Mouse (Mus musculus): ENCODE measurements around the gene 5530401A14Rik. TPM values are rescaled to one million over a fixed set of nuclear protein-coding genes. Genes with fewer than 3 reads are reported as not detected.

Gene 5530401A14Rik
- polyA plus RNA-seq, 1 experiment from 2014 or later, result not detected

GRCm38 (mm10) chr11:81923096-81923495 lies 62.6 kb downstream of the 5530401A14Rik start:
- Histone ChIP-seq H3K27ac (ENCODE audit: low read length) (no peak overlapping the region), H3K4me1 (replicated peaks; ENCODE audit: control insufficient read depth, insufficient read depth, low read length) (no peaks in the 10 kb centered on the region), H3K36me3 (ENCODE audit: control insufficient read depth, insufficient read depth, low read length) (no peaks in the 10 kb centered on the region), H3K9me3 (ENCODE audit: control insufficient read depth, low read length) (no peaks in the 10 kb centered on the region), H3K4me2 (ENCODE audit: low read depth, low read length) (no peak overlapping the region), H3K9ac (ENCODE audit: low read length) (no peak overlapping the region), H3K27me3 (ENCODE audit: control insufficient read depth, insufficient read depth, low read depth, low read length) (no peaks in the 10 kb centered on the region), H3K4me3 (ENCODE audit: low read length) (no peak overlapping the region)
- WGBS, result 90% methylated on average over 2 of the region's 2 CpGs
- ATAC-seq (ENCODE audit: low read depth), result no peak

GRCm38 (mm10) chr11:81923626-81924025 lies 63.2 kb downstream of the 5530401A14Rik start:
- H3K9ac ChIP-seq (ENCODE audit: low read length), result no peak overlapping the region
- 77% methylated on average over 4 of the region's 4 CpGs for WGBS

GRCm38 (mm10) chr11:81926393-81926792 lies 65.9 kb downstream of the 5530401A14Rik start:
- H3K4me3 ChIP-seq (ENCODE audit: low read length), result no peak overlapping the region
- no peak overlapping the region for H3K27ac ChIP-seq (ENCODE audit: low read length)
- H3K27me3 ChIP-seq (ENCODE audit: control insufficient read depth, insufficient read depth, low read depth, low read length), result no peaks in the 10 kb centered on the region
- H3K9me3 ChIP-seq (ENCODE audit: control insufficient read depth, low read length), result no peaks in the 10 kb centered on the region
- no peaks in the 10 kb centered on the region for H3K4me1 ChIP-seq (replicated peaks; ENCODE audit: control insufficient read depth, insufficient read depth, low read length)
- no peak for ATAC-seq (ENCODE audit: low read depth)
- no peak overlapping the region for H3K9ac ChIP-seq (ENCODE audit: low read length)
- H3K36me3 ChIP-seq (ENCODE audit: control insufficient read depth, insufficient read depth, low read length), result no peaks in the 10 kb centered on the region
- H3K4me2 ChIP-seq (ENCODE audit: low read depth, low read length), result no peak overlapping the region

More at GRCm38 (mm10) chr11:81923626-81924025, 63.2 kb downstream of the 5530401A14Rik start:
- Histone ChIP-seq H3K4me2 (ENCODE audit: low read depth, low read length) (no peak overlapping the region), H3K4me1 (replicated peaks; ENCODE audit: control insufficient read depth, insufficient read depth, low read length) (no peaks in the 10 kb centered on the region), H3K27ac (ENCODE audit: low read length) (no peak overlapping the region), H3K27me3 (ENCODE audit: control insufficient read depth, insufficient read depth, low read depth, low read length) (no peaks in the 10 kb centered on the region), H3K9me3 (ENCODE audit: control insufficient read depth, low read length) (no peaks in the 10 kb centered on the region), H3K4me3 (ENCODE audit: low read length) (no peak overlapping the region), H3K36me3 (ENCODE audit: control insufficient read depth, insufficient read depth, low read length) (no peaks in the 10 kb centered on the region)
- ATAC-seq (ENCODE audit: low read depth), result no peak

- no peak overlapping the region for H3K9ac ChIP-seq (ENCODE audit: low read length)
- H3K36me3 ChIP-seq (ENCODE audit: control insufficient read depth, insufficient read depth, low read length), result no peaks in the 10 kb centered on the region
- ATAC-seq (ENCODE audit: low read depth), result no peak
- H3K27ac ChIP-seq (ENCODE audit: low read length), result no peak overlapping the region
- H3K27me3 ChIP-seq (ENCODE audit: control insufficient read depth, insufficient read depth, low read depth, low read length), result no peaks in the 10 kb centered on the region
- no peak overlapping the region for H3K4me2 ChIP-seq (ENCODE audit: low read depth, low read length)
- WGBS, result 79% methylated on average over 1 of the region's 1 CpGs
- H3K4me1 ChIP-seq (replicated peaks; ENCODE audit: control insufficient read depth, insufficient read depth, low read length), result no peaks in the 10 kb centered on the region
- no peak overlapping the region for H3K4me3 ChIP-seq (ENCODE audit: low read length)
- no peaks in the 10 kb centered on the region for H3K9me3 ChIP-seq (ENCODE audit: control insufficient read depth, low read length)
Observed at GRCm38 (mm10) chr11:81937516-81937915, 77.0 kb downstream of the 5530401A14Rik start.

- Histone ChIP-seq H3K9ac (ENCODE audit: low read length) (no peak overlapping the region), H3K4me1 (replicated peaks; ENCODE audit: control insufficient read depth, insufficient read depth, low read length) (no peaks in the 10 kb centered on the region), H3K27me3 (ENCODE audit: control insufficient read depth, insufficient read depth, low read depth, low read length) (no peaks in the 10 kb centered on the region), H3K9me3 (ENCODE audit: control insufficient read depth, low read length) (no peaks in the 10 kb centered on the region), H3K4me3 (ENCODE audit: low read length) (no peak overlapping the region), H3K4me2 (ENCODE audit: low read depth, low read length) (no peak overlapping the region), H3K36me3 (ENCODE audit: control insufficient read depth, insufficient read depth, low read length) (no peaks in the 10 kb centered on the region), H3K27ac (ENCODE audit: low read length) (no peak overlapping the region)
- ATAC-seq (ENCODE audit: low read depth), result no peak
- 5% methylated on average over 1 of the region's 1 CpGs for WGBS
Observed at GRCm38 (mm10) chr11:81940988-81941387, 80.5 kb downstream of the 5530401A14Rik start.

GRCm38 (mm10) chr11:81942167-81942566 lies 81.7 kb downstream of the 5530401A14Rik start:
- no peaks in the 10 kb centered on the region for H3K4me1 ChIP-seq (replicated peaks; ENCODE audit: control insufficient read depth, insufficient read depth, low read length)
- 56% methylated on average over 1 of the region's 1 CpGs for WGBS
- H3K36me3 ChIP-seq (ENCODE audit: control insufficient read depth, insufficient read depth, low read length), result no peaks in the 10 kb centered on the region
- H3K4me2 ChIP-seq (ENCODE audit: low read depth, low read length), result no peak overlapping the region
- no peaks in the 10 kb centered on the region for H3K27me3 ChIP-seq (ENCODE audit: control insufficient read depth, insufficient read depth, low read depth, low read length)
- H3K9ac ChIP-seq (ENCODE audit: low read length), result no peak overlapping the region
- H3K4me3 ChIP-seq (ENCODE audit: low read length), result no peak overlapping the region
- no peak overlapping the region for H3K27ac ChIP-seq (ENCODE audit: low read length)
- no peaks in the 10 kb centered on the region for H3K9me3 ChIP-seq (ENCODE audit: control insufficient read depth, low read length)
- no peak for ATAC-seq (ENCODE audit: low read depth)

Other genes with a start within 250 kb of the 5530401A14Rik start
- 0.31 TPM in 2 replicates for gene Asic2, start 107.8 kb downstream of the 5530401A14Rik start, polyA plus RNA-seq (2015; fragmentation: Nextera tagmentation; extraction: Ambion mirVana)
- gene Ccl2, start 174.9 kb downstream of the 5530401A14Rik start, polyA plus RNA-seq (2015; fragmentation: Nextera tagmentation; extraction: Ambion mirVana), result 20.7 and 21.9 TPM in 2 replicates
- gene Gm17268, start 177.9 kb downstream of the 5530401A14Rik start, polyA plus RNA-seq (2015; fragmentation: Nextera tagmentation; extraction: Ambion mirVana), result not detected in 2 replicates
- 12.1 and 13.6 TPM in 2 replicates for gene Ccl7, start 185.0 kb downstream of the 5530401A14Rik start, polyA plus RNA-seq (2015; fragmentation: Nextera tagmentation; extraction: Ambion mirVana)
- 85.0 and 101 TPM in 2 replicates for gene Ccl11, start 197.2 kb downstream of the 5530401A14Rik start, polyA plus RNA-seq (2015; fragmentation: Nextera tagmentation; extraction: Ambion mirVana)
- gene Ccl12, start 241.2 kb downstream of the 5530401A14Rik start, polyA plus RNA-seq (2015; fragmentation: Nextera tagmentation; extraction: Ambion mirVana), result 6.4 and 7.1 TPM in 2 replicates